Mouse (Mus musculus) cerebellum, adult 2 months (tissue): ENCODE results near the gene Wdfy3. TPM values are rescaled to one million over a fixed set of nuclear protein-coding genes. Genes with fewer than 3 reads are reported as not detected.

Source experiments
- DNase-seq, 2 experiments: peaks; one replicate each; pipeline ENCODE4 v3.0.0; 2021
- H3K27ac ChIP-seq: fragments of 200-500 bp; 2 replicates; pipeline ENCODE4 v1.5.1; 2012; ENCODE audit warnings: low read length, control low read depth, inconsistent platforms; ENCODE audit not compliant: insufficient read depth
- H3K27me3 ChIP-seq: fragments of 200-500 bp; 2 replicates; pipeline ENCODE4 v1.6.1; 2012; ENCODE audit warnings: inconsistent platforms, mild to moderate bottlenecking, low read length, moderate library complexity; ENCODE audit not compliant: control insufficient read depth, insufficient read depth
- H3K4me1 ChIP-seq: fragments of 200-500 bp; 2 replicates; pipeline ENCODE4 v1.6.1; 2011; ENCODE audit warnings: low read length; ENCODE audit not compliant: control insufficient read depth, insufficient read depth
- H3K4me3 ChIP-seq: fragments of 200-500 bp; replicated peaks from 2 replicates; pipeline ENCODE3; 2011; ENCODE audit warnings: mild to moderate bottlenecking, low read depth, low read length, control low read depth; ENCODE audit not compliant: insufficient read depth
- CTCF ChIP-seq: fragments of 200-500 bp; IDR thresholded peaks from 2 replicates; pipeline ENCODE4 v1.5.1; 2011; ENCODE audit warnings: low read depth, mild to moderate bottlenecking, control low read depth, low read length, moderate library complexity, borderline replicate concordance; ENCODE audit not compliant: insufficient read depth
- POLR2A ChIP-seq: fragments of 200-500 bp; IDR thresholded peaks from 2 replicates; pipeline ENCODE4 v1.6.1; 2011; ENCODE audit warnings: low read length, control low read depth, borderline replicate concordance; ENCODE audit not compliant: insufficient read depth
- WGBS: fragments of 180-500 bp; shearing (Covaris S2); methylation state at CpG from one replicate; pipeline ENCODE4 v1.1.7; 2018; 5-methylcytosine and 5-hydroxymethylcytosine counted together
- polyA plus RNA-seq: library from polyadenylated mRNA; depleted of rRNA; stranded (reverse); fragments of >200 nt; gene quantifications from 2 replicates; pipeline ENCODE4 v1.2.3, GENCODE M21; 2012

Gene Wdfy3
- polyA plus RNA-seq, 1 experiment = 75.4 TPM

- Histone ChIP-seq H3K4me3 (no peak overlapping the region), H3K4me1 (peaks cover 3% of the 10 kb centered on the region; the same call in 1 of the 2 replicates), H3K27ac (no peak overlapping the region), H3K27me3 (no peaks in the 10 kb centered on the region)
- no peak for DNase-seq
- 87% methylated on average over 22 of the region's 22 CpGs for WGBS
- TF ChIP-seq POLR2A (no peak), CTCF (no peak)
These were observed 37.0 kb downstream of the Wdfy3 start for GRCm38 (mm10) chr5:102032594-102033240.

DNA sequence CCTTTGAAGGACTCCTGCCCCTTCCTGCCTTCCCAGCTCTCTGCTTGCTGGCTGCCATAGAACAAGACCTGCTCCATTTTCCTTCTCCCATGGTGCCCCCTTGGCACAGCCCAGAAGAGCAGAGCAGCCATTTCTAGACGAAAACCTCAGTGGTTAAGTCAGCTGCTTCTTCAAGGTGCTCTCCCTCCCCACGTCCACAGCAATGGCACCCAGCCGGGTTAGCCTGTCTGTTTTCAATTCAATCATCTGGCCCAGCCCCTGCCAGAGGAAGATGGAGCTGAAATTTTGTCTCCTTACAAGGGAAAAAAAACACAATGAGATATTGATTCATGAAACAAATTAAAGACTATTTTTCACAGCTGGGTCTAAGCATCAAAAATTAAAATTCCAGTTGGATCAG, 37.5 kb downstream of the Wdfy3 start:
- H3K4me3 ChIP-seq = no peak overlapping the region
- peaks cover 3% of the 10 kb centered on the region; the same call in 1 of the 2 replicates for H3K4me1 ChIP-seq
- 29% methylated on average over 3 of the region's 3 CpGs for WGBS
- no peaks in the 10 kb centered on the region for H3K27me3 ChIP-seq
- no peak overlapping the region for H3K27ac ChIP-seq
- peak in 1 of 2 experiments; percentile 46 for DNase-seq
- TF ChIP-seq POLR2A = no peak
- no peak for TF ChIP-seq CTCF

DNA sequence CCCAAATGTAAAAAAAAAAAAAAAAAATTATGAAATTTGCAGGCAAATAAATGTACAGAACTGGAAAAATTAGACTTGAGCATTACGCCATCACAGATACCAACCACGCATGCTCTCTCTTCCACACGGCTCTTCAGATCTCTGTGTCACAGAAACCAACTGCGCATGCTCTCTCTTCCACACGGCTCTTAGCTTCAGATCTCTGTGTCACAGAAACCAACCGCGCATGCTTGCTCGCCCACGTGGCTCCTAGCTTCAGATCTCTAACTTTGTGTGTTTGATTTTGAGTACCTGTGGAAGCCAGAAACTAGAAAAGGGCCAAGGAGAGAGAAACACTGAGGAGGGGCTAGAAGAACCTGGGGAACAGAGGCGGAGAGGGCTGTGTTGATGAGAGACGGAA, 46.3 kb downstream of the Wdfy3 start:
- TF ChIP-seq CTCF = no peak
- Histone ChIP-seq H3K4me1 (peaks cover 4% of the 10 kb centered on the region), H3K27me3 (no peaks in the 10 kb centered on the region), H3K4me3 (no peak overlapping the region), H3K27ac (no peak overlapping the region)
- WGBS = 96% methylated on average over 11 of the region's 11 CpGs
- DNase-seq = no peak

GRCm38 (mm10) chr5:102022018-102022898, 47.5 kb downstream of the Wdfy3 start:
- H3K4me3 ChIP-seq = no peak overlapping the region
- peaks cover 4% of the 10 kb centered on the region for H3K4me1 ChIP-seq
- no peak for TF ChIP-seq POLR2A
- no peak for TF ChIP-seq CTCF
- H3K27me3 ChIP-seq = no peaks in the 10 kb centered on the region
- no peak for DNase-seq
- WGBS = 64% methylated on average over 16 of the region's 16 CpGs
- no peak overlapping the region for H3K27ac ChIP-seq

- no peaks in the 10 kb centered on the region for H3K27me3 ChIP-seq
- peaks cover 20% of the 10 kb centered on the region for H3K4me1 ChIP-seq
- H3K27ac ChIP-seq = no peak overlapping the region
- TF ChIP-seq POLR2A (no peak), CTCF (no peak)
- WGBS = 15% methylated on average over 8 of the region's 8 CpGs
- H3K4me3 ChIP-seq = no peak overlapping the region
- peak; percentile 35 to 63 for DNase-seq
These were observed 55.5 kb downstream of the Wdfy3 start for GRCm38 (mm10) chr5:102014235-102014634.

DNA sequence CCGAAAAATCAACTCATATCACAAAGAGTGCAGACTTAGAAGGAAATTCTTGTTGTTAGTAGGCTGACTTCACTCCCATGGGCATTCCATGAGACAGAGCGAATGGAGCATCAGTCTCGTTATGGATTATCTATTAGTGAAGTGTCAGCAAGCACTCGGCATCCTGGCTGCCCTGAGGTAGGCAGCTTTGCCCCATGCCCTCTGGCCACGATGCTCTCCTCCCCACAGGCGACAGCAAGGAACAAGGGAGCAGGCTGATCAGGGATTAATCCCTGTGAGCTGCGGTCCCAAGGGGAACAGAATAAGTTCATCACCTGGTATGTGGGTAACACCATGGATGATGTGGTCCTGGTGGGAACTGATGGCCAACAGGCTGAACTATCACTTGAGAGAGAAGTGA, 55.9 kb downstream of the Wdfy3 start:
- H3K27ac ChIP-seq = no peak overlapping the region
- peaks cover 19% of the 10 kb centered on the region for H3K4me1 ChIP-seq
- 76% methylated on average over 7 of the region's 7 CpGs for WGBS
- no peak for DNase-seq
- no peak overlapping the region for H3K4me3 ChIP-seq
- TF ChIP-seq CTCF = no peak
- TF ChIP-seq POLR2A = no peak
- H3K27me3 ChIP-seq = no peaks in the 10 kb centered on the region

DNA sequence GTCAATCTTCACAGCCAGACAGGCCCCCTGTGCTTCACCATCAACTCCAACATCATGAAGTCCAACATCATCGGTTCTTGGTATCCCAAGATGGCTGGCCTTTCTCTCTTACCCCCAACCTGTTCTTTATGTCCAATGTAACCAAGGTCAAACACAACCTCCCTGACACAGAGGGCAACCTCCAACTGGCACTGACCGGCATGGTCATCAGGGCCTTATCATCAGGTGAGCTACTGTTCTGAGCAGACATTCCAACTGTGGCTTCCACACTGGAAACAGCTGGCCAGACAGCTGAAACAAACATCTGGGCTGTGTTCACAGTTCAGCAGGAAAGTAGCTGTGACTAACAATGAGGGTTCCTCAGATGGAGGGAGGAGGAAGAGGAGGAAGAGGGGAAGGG, 58.8 kb downstream of the Wdfy3 start:
- no peak overlapping the region for H3K27ac ChIP-seq
- no peak for DNase-seq
- peaks cover 34% of the 10 kb centered on the region for H3K4me1 ChIP-seq
- H3K27me3 ChIP-seq = no peaks in the 10 kb centered on the region
- 91% methylated on average over 2 of the region's 2 CpGs for WGBS
- no peak for TF ChIP-seq CTCF
- no peak for TF ChIP-seq POLR2A
- H3K4me3 ChIP-seq = no peak overlapping the region

DNA sequence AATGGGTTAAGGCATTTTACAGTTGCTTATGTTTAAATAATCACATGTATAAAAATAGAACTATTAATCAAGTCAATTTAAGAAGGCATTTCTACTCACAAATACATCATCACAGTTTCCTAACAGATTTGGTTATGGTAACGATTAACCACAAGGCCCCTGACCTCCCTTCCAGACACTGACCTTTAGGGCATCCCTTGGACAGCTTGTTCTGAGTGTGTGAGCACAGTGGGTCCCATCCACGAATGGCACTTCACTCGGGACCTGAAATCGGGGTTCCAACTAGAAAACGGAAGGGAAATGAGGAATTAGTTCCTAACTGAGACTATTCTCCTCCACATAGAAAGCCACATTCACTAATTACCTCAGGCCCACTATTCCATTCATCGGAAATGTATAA, 60.1 kb downstream of the Wdfy3 start:
- no peak for TF ChIP-seq CTCF
- no peak for TF ChIP-seq POLR2A
- no peaks in the 10 kb centered on the region for H3K27me3 ChIP-seq
- peaks cover 33% of the 10 kb centered on the region for H3K4me1 ChIP-seq
- DNase-seq = no peak
- no peak overlapping the region for H3K4me3 ChIP-seq
- no peak overlapping the region for H3K27ac ChIP-seq
- 68% methylated on average over 6 of the region's 6 CpGs for WGBS
